In the genomic region with DNA sequence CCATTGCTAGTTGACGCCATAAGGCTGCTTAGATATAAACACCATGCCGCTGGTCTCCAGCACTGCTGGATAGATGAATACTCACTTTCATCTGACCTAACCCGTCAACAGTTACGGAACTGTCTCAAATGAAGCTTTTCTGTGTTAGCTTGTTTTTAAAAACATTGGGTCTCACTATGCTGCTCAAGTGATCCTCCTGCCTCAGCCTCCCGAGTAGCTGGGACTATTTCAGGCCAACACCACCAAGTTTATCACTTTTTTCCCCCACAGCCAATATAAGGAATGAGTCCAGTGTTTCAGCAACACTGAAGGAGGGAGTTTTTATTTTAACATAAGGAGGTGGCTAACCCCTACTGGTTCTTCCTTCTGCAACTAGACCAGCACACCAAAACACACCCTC, we compare ENCODE assay signal across 20 mouse cellular contexts.
"Had no signal": no experiment of that assay in that cellular context is flagged by ENCODE, and none has a peak within 500 bp of the region (broad histone marks: within the 10 kb centered on the region; RNA-seq: fewer than 3 reads in every experiment).

No protein-coding gene starts in this region.

- DNase-seq: liver, postnatal 0 days; lung, adult 2 months; lung, postnatal 14 days; lung, postnatal 36 days; right cerebral cortex, postnatal 25 days; right cerebral cortex, postnatal 4 days; spleen, adult 18-20 months; thymus, adult 2 months; thymus, postnatal 25 days; thymus, postnatal 4 days had no signal

- H3K27me3 ChIP-seq: lung, embryonic 15.5 days; megakaryocyte, embryonic 14.5 days; midbrain, embryonic 13.5 days; midbrain, embryonic 15.5 days; neural tube, embryonic 12.5 days; stomach, embryonic 15.5 days had no signal

- H3K4me1 ChIP-seq: lung, embryonic 15.5 days; midbrain, embryonic 13.5 days; midbrain, embryonic 15.5 days; neural tube, embryonic 12.5 days; stomach, embryonic 15.5 days had no signal

- ATAC-seq: lung, postnatal 0 days; midbrain, embryonic 15.5 days had no signal

- H3K9me3 ChIP-seq: lung, embryonic 15.5 days; megakaryocyte, embryonic 14.5 days; midbrain, embryonic 13.5 days; midbrain, embryonic 15.5 days; neural tube, embryonic 12.5 days; stomach, embryonic 15.5 days had no signal

- H3K4me2 ChIP-seq: lung, embryonic 15.5 days; midbrain, embryonic 11.5 days; midbrain, embryonic 13.5 days; midbrain, embryonic 15.5 days; neural tube, embryonic 12.5 days; stomach, embryonic 15.5 days had no signal

- H3K4me3 ChIP-seq: lung, embryonic 15.5 days; megakaryocyte, embryonic 14.5 days; midbrain, embryonic 13.5 days; midbrain, embryonic 15.5 days; neural tube, embryonic 12.5 days; stomach, embryonic 15.5 days had no signal

- H3K27ac ChIP-seq: lung, embryonic 15.5 days; macrophage; midbrain, embryonic 13.5 days; midbrain, embryonic 15.5 days; neural tube, embryonic 12.5 days; stomach, embryonic 15.5 days; stomach, postnatal 0 days had no signal

- H3K9ac ChIP-seq: liver, postnatal 0 days; lung, embryonic 15.5 days; midbrain, embryonic 13.5 days; midbrain, embryonic 15.5 days; neural tube, embryonic 12.5 days; stomach, embryonic 15.5 days had no signal
